Mouse (Mus musculus) embryonic facial prominence, embryonic 12.5 days (tissue): ENCODE data around the gene Rprml. TPM values are rescaled to one million over a fixed set of nuclear protein-coding genes. Genes with fewer than 3 reads are reported as not detected.
A peak's percentile ranks its signal among the peaks of the same experiment; 100 is the strongest.

Experiments used
- ATAC-seq: fragments of 200-750 bp; cut with Nextera tagmentation; 2 replicates; pipeline ENCODE4 v1.8.0; 2017; ENCODE audit not compliant: insufficient number of reproducible peaks, insufficient read depth, low FRiP score, low TSS enrichment
- H3K27ac ChIP-seq: fragments of 300-500 bp; sonication (generic); 2 replicates; pipeline ENCODE4 v1.5.1; 2016; ENCODE audit warnings: mild to moderate bottlenecking
- H3K27me3 ChIP-seq: fragments of 300-500 bp; sonication (generic); 2 replicates; pipeline ENCODE4 v1.6.1; 2016; ENCODE audit warnings: mild to moderate bottlenecking, moderate library complexity
- H3K36me3 ChIP-seq: fragments of 300-500 bp; sonication (generic); 2 replicates; pipeline ENCODE4 v1.6.1; 2016; ENCODE audit warnings: mild to moderate bottlenecking
- H3K4me1 ChIP-seq: fragments of 300-500 bp; sonication (generic); 2 replicates; pipeline ENCODE4 v1.6.1; 2016
- H3K4me2 ChIP-seq: fragments of 300-500 bp; sonication (generic); replicated peaks from 2 replicates; pipeline ENCODE4 v1.6.1; 2016; ENCODE audit warnings: mild to moderate bottlenecking, moderate library complexity
- H3K4me3 ChIP-seq: fragments of 300-500 bp; sonication (generic); 2 replicates; pipeline ENCODE4 v1.5.1; 2016; ENCODE audit warnings: mild to moderate bottlenecking
- H3K9ac ChIP-seq: fragments of 300-500 bp; sonication (generic); 2 replicates; pipeline ENCODE4 v1.6.1; 2016; ENCODE audit warnings: mild to moderate bottlenecking, moderate library complexity
- H3K9me3 ChIP-seq: fragments of 300-500 bp; sonication (generic); 2 replicates; pipeline ENCODE4 v1.6.1; 2016; ENCODE audit warnings: mild to moderate bottlenecking, moderate library complexity
- WGBS: fragments of 180-500 bp; shearing (Covaris S2); methylation state at CpG from one replicate; pipeline ENCODE4 v1.1.7; 2016; 5-methylcytosine and 5-hydroxymethylcytosine counted together
- polyA plus RNA-seq: library from polyadenylated mRNA; unstranded; fragments of >200 nt; fragmentation: Nextera tagmentation; extraction: Ambion mirVana; gene quantifications from 2 replicates; pipeline ENCODE4 v1.2.1, GENCODE M21; 2016

The Rprml gene
- polyA plus RNA-seq, 1 experiment from 2014 or later: 1.2 TPM

GRCm38 (mm10) chr11:103646301-103646700, 3.1 kb upstream of the Rprml start:
- Histone ChIP-seq H3K9me3 (no peaks in the 10 kb centered on the region), H3K4me3 (no peak overlapping the region), H3K27ac (no peak overlapping the region), H3K36me3 (no peaks in the 10 kb centered on the region), H3K4me2 (no peak overlapping the region), H3K4me1 (peaks cover 14% of the 10 kb centered on the region), H3K9ac (no peak overlapping the region), H3K27me3 (peaks cover 62% of the 10 kb centered on the region)
- no peak for ATAC-seq
- WGBS: 71% methylated on average over 6 of the region's 6 CpGs

GRCm38 (mm10) chr11:103647921-103648620, 1.3 kb upstream of the Rprml start:
- 7% methylated on average over 11 of the region's 11 CpGs for WGBS
- Histone ChIP-seq H3K27me3 (peaks cover 73% of the 10 kb centered on the region), H3K36me3 (no peaks in the 10 kb centered on the region), H3K4me1 (peaks cover 14% of the 10 kb centered on the region), H3K9me3 (no peaks in the 10 kb centered on the region), H3K4me3 (no peak overlapping the region), H3K4me2 (no peak overlapping the region), H3K27ac (no peak overlapping the region), H3K9ac (no peak overlapping the region)
- no peak for ATAC-seq

- H3K27ac ChIP-seq: no peak overlapping the region
- H3K27me3 ChIP-seq: peaks cover 79% of the 10 kb centered on the region
- WGBS: 25% methylated on average over 7 of the region's 7 CpGs
- no peak overlapping the region for H3K9ac ChIP-seq
- no peak overlapping the region for H3K4me3 ChIP-seq
- H3K9me3 ChIP-seq: no peaks in the 10 kb centered on the region
- no peaks in the 10 kb centered on the region for H3K36me3 ChIP-seq
- ATAC-seq: no peak
- no peak overlapping the region for H3K4me2 ChIP-seq
- H3K4me1 ChIP-seq: peaks cover 14% of the 10 kb centered on the region
Observed at GRCm38 (mm10) chr11:103648656-103649055, 714 bp upstream of the Rprml start.

GRCm38 (mm10) chr11:103649983-103650493, 668 bp downstream of the Rprml start:
- H3K4me3 ChIP-seq: peak overlapping the region; percentile 41
- 2% methylated on average over 37 of the region's 37 CpGs for WGBS
- H3K9me3 ChIP-seq: no peaks in the 10 kb centered on the region
- H3K36me3 ChIP-seq: no peaks in the 10 kb centered on the region
- H3K27ac ChIP-seq: no peak overlapping the region
- peaks cover 14% of the 10 kb centered on the region for H3K4me1 ChIP-seq
- peaks cover 86% of the 10 kb centered on the region for H3K27me3 ChIP-seq
- ATAC-seq: no peak
- H3K9ac ChIP-seq: no peak overlapping the region
- peak overlapping the region; percentile 78 for H3K4me2 ChIP-seq

- Histone ChIP-seq H3K4me3 (no peak overlapping the region), H3K9ac (no peak overlapping the region), H3K4me1 (peaks cover 14% of the 10 kb centered on the region), H3K36me3 (no peaks in the 10 kb centered on the region), H3K4me2 (no peak overlapping the region), H3K27me3 (peaks cover 88% of the 10 kb centered on the region), H3K9me3 (no peaks in the 10 kb centered on the region), H3K27ac (no peak overlapping the region)
- no peak for ATAC-seq
- 79% methylated on average over 6 of the region's 6 CpGs for WGBS
Observed at GRCm38 (mm10) chr11:103651426-103651825, 2.1 kb downstream of the Rprml start.

GRCm38 (mm10) chr11:103653359-103653965, 4.1 kb downstream of the Rprml start:
- no peak for ATAC-seq
- Histone ChIP-seq H3K27me3 (peaks cover 68% of the 10 kb centered on the region), H3K9me3 (no peaks in the 10 kb centered on the region), H3K4me2 (no peak overlapping the region), H3K9ac (no peak overlapping the region), H3K36me3 (no peaks in the 10 kb centered on the region), H3K27ac (no peak overlapping the region), H3K4me3 (no peak overlapping the region), H3K4me1 (peaks cover 14% of the 10 kb centered on the region)
- 71% methylated on average over 10 of the region's 10 CpGs for WGBS

- no peaks in the 10 kb centered on the region for H3K9me3 ChIP-seq
- peaks cover 38% of the 10 kb centered on the region for H3K27me3 ChIP-seq
- no peak overlapping the region for H3K4me3 ChIP-seq
- H3K4me2 ChIP-seq: no peak overlapping the region
- no peak overlapping the region for H3K9ac ChIP-seq
- WGBS: 10% methylated on average over 3 of the region's 3 CpGs
- no peaks in the 10 kb centered on the region for H3K36me3 ChIP-seq
- no peak for ATAC-seq
- H3K27ac ChIP-seq: no peak overlapping the region
- no peaks in the 10 kb centered on the region for H3K4me1 ChIP-seq
Observed at GRCm38 (mm10) chr11:103656520-103656919, 7.2 kb downstream of the Rprml start.

GRCm38 (mm10) chr11:103658189-103658588, 8.8 kb downstream of the Rprml start:
- H3K9me3 ChIP-seq: no peaks in the 10 kb centered on the region
- peaks cover 22% of the 10 kb centered on the region for H3K27me3 ChIP-seq
- H3K4me3 ChIP-seq: no peak overlapping the region
- H3K36me3 ChIP-seq: no peaks in the 10 kb centered on the region
- H3K27ac ChIP-seq: no peak overlapping the region
- 83% methylated on average over 7 of the region's 7 CpGs for WGBS
- no peak overlapping the region for H3K4me2 ChIP-seq
- H3K9ac ChIP-seq: no peak overlapping the region
- ATAC-seq: no peak
- no peaks in the 10 kb centered on the region for H3K4me1 ChIP-seq

GRCm38 (mm10) chr11:103661863-103662262, 12.5 kb downstream of the Rprml start:
- no peak overlapping the region for H3K4me3 ChIP-seq
- H3K4me2 ChIP-seq: no peak overlapping the region
- H3K36me3 ChIP-seq: no peaks in the 10 kb centered on the region
- peaks cover 8% of the 10 kb centered on the region; the same call in 1 of the 2 replicates for H3K4me1 ChIP-seq
- ATAC-seq: no peak
- H3K9ac ChIP-seq: no peak overlapping the region
- 53% methylated on average over 4 of the region's 4 CpGs for WGBS
- no peak overlapping the region for H3K27ac ChIP-seq
- no peaks in the 10 kb centered on the region for H3K9me3 ChIP-seq
- H3K27me3 ChIP-seq: no peaks in the 10 kb centered on the region

GRCm38 (mm10) chr11:103662546-103662945, 13.2 kb downstream of the Rprml start:
- Histone ChIP-seq H3K4me1 (peaks cover 8% of the 10 kb centered on the region; the same call in 1 of the 2 replicates), H3K9me3 (no peaks in the 10 kb centered on the region), H3K4me3 (no peak overlapping the region), H3K4me2 (no peak overlapping the region), H3K27ac (no peak overlapping the region), H3K36me3 (no peaks in the 10 kb centered on the region), H3K9ac (no peak overlapping the region), H3K27me3 (peaks cover 3% of the 10 kb centered on the region; the same call in 1 of the 2 replicates)
- 78% methylated on average over 5 of the region's 5 CpGs for WGBS
- no peak for ATAC-seq

- no peak for ATAC-seq
- WGBS: 83% methylated on average over 8 of the region's 8 CpGs
- Histone ChIP-seq H3K9me3 (no peaks in the 10 kb centered on the region), H3K36me3 (no peaks in the 10 kb centered on the region), H3K9ac (no peak overlapping the region), H3K27me3 (peaks cover 3% of the 10 kb centered on the region; the same call in 1 of the 2 replicates), H3K4me1 (peaks cover 8% of the 10 kb centered on the region; the same call in 1 of the 2 replicates), H3K27ac (no peak overlapping the region), H3K4me3 (no peak overlapping the region), H3K4me2 (no peak overlapping the region)
Observed at GRCm38 (mm10) chr11:103663119-103663518, 13.7 kb downstream of the Rprml start.

- no peak for ATAC-seq
- H3K9ac ChIP-seq: no peak overlapping the region
- H3K27me3 ChIP-seq: peaks cover 6% of the 10 kb centered on the region
Observed at GRCm38 (mm10) chr11:103665695-103666094, 16.3 kb downstream of the Rprml start.

More at GRCm38 (mm10) chr11:103665695-103666094, 16.3 kb downstream of the Rprml start:
- no peak overlapping the region for H3K27ac ChIP-seq
- no peaks in the 10 kb centered on the region for H3K9me3 ChIP-seq
- peaks cover 8% of the 10 kb centered on the region; the same call in 1 of the 2 replicates for H3K4me1 ChIP-seq
- H3K36me3 ChIP-seq: no peaks in the 10 kb centered on the region
- H3K4me2 ChIP-seq: no peak overlapping the region
- no peak overlapping the region for H3K4me3 ChIP-seq
- WGBS: 69% methylated on average over 1 of the region's 1 CpGs
